Mouse (Mus musculus): ENCODE measurements around the gene Olfr340.
"Not testable (repeated sequence)": the region's sequence is repeated elsewhere in the genome, so short reads cannot be mapped to it uniquely, and the experiment has no call there.

The Olfr340 gene

DNA sequence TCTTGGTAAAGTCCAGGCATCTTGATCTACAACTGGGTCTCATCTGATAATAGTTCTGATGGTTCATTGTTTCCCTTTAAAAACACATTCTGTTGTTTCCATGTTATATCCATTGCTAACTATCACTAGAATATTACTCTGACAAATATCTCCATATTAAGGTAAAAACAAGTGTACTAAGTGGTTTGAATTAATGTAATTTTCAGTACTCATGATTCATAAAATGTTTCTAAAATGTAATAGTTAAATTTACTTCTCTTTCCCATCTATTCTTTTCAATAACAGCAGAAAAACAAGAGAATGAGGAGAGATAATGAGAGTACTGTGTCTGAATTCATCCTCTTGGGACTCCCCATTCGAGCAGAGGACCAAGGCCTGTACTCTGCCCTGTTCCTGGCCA is at the start of gene Olfr340:
Olfr340 (plus strand) TSS at position 301 of the 400 bp plus-strand sequence.
- no peak for DNase-seq (ENCODE audit: low spot score in 2 of 2)

DNA sequence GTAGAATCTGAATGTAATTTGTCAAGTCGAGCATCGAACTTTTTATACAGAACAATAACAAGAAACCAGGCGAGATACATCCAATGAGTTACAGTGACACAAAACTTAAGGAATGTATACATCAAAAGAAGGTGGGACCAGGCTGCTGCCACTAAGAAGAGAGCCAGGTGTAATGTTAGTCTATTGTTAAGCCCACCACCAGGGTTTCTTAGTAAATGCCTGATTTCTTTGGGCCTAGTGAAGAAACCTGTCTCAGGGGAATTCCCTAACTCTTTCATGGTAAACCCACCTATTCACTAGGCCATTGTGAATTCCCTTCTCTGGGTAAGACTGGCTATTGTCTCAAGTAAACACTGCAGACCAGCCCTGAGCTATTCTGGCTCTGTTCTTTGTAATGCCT is 37.2 kb upstream of the Olfr340 start:
- DNase-seq (ENCODE audit: low spot score in 2 of 2), result not testable (repeated sequence)

- DNase-seq (ENCODE audit: low spot score in 2 of 2), result not testable (repeated sequence)
Measured at GRCm38 (mm10) chr2:36415591-36415990, 36.8 kb upstream of the Olfr340 start.

DNA sequence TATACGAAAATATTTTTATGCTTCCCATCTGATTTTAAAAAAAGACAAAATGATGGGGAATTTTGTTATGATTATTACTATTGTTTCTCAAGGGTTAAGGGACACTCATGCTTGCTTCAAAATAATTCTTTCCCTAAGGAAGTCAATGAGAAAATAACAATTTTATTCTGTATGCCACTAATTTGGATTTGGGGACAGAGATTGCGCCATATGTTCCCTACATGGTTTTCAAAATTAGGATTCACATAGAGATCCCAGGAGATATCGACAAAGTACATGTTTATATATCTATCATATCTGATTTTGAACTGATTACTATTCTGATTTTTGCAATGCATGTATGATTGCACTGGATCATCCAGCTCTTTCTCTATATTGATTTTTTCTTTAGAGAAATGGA is 33.7 kb upstream of the Olfr340 start, which contains the start of gene Olfr339:
Olfr339 (plus strand) TSS at position 301 of the 400 bp plus-strand sequence.
- no peak for DNase-seq (ENCODE audit: low spot score in 2 of 2)

DNA sequence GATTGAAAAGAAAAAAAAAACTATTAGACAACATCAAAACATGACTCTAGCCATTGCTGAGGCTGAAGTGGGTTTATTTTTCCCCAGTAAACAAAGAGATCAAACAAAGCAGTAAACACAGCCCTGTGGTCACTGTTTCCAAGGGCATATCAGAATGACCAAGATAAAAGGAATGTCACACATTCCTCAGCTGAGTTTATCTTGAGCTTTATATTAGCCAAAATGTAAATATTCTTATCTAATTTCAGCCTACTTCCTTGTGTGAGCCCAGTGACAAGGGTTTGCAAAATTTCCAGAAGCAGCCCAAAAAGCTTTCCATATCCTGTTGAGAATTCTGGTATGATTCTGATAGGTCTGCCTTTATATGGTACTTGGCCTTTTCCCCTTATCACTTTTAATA is 21.2 kb downstream of the Olfr340 start:
- no peak for DNase-seq (ENCODE audit: low spot score in 2 of 2)

DNA sequence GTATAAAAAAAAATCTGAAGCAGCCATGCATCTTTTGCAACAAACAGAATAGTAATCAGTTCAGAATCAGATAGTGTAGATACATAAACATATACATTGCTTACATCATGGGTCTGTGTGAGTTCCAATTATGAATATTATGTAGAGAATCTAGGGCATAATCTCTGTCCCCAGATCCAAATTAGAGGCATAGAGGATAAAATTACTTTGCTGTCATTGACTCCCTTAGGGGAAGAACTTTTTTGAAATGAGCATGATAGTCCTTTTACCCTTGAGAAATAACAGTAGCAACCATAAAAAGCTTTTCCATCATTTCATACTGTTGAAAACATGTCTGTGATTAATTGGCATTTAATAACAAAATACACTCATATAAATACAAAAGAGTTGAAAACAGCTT is 30.0 kb downstream of the Olfr340 start, which contains the start of gene Olfr341:
Olfr341 (minus strand) TSS at position 101 of the 400 bp plus-strand sequence.
- DNase-seq (ENCODE audit: low spot score in 2 of 2), result no peak

Data from left cerebral cortex, adult 9 months (tissue).